Mouse (Mus musculus) E14TG2a.4 (cell line): Measurements from ENCODE around the gene Stra6.
A peak's percentile ranks its signal among the peaks of the same experiment; 100 is the strongest.

Source experiments
- H3K27me3 ChIP-seq: 2 replicates; pipeline ENCODE4 v1.6.1; 2014; ENCODE audit warnings: low read length, control low read depth; ENCODE audit not compliant: insufficient read depth
- H3K36me3 ChIP-seq: 2 replicates; pipeline ENCODE4 v1.6.1; 2014; ENCODE audit warnings: low read length, control low read depth; ENCODE audit not compliant: insufficient read depth
- H3K4me1 ChIP-seq: replicated peaks from 2 replicates; pipeline ENCODE4 v1.6.1; 2014; ENCODE audit warnings: low read depth, low read length, control low read depth
- H3K4me3 ChIP-seq: replicated peaks from 2 replicates; pipeline ENCODE4 v1.5.1; 2014; ENCODE audit warnings: mild to moderate bottlenecking, low read length
- H3K9me3 ChIP-seq: 2 replicates; pipeline ENCODE4 v1.6.1; 2014; ENCODE audit warnings: low read length, control low read depth
- CTCF ChIP-seq: conservative IDR thresholded peaks from 2 replicates; pipeline ENCODE4 v1.5.1; 2014; ENCODE audit warnings: low read length
- NANOG ChIP-seq: IDR thresholded peaks from 2 replicates; pipeline ENCODE4 v1.6.1; 2014; ENCODE audit warnings: borderline replicate concordance, low read length, mixed read lengths
- POU5F1 ChIP-seq: IDR thresholded peaks from 2 replicates; pipeline ENCODE4 v1.6.1; 2014; ENCODE audit warnings: low read length, borderline replicate concordance

The Stra6 gene

DNA sequence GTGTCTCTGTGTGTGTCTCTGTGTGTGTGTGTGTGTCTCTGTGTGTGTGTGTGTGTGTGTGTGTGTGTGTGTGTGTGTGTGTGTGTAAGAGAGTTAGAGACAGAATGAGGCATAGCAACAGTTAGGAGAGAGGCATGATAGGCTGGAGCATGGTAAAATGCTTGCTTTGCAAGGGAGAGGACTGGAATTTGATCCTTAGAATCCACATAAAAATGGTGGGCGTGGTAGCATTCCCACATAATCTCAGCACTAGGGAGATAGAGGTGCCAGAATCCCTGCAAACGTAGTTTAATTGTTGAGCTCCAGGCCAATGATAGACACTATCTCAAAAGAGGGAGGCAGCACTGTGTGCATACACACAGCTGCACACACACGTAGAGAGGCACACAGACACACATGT, 61.5 kb downstream of the Stra6 start:
- Histone ChIP-seq H3K4me1 (peaks cover 44% of the 10 kb centered on the region), H3K4me3 (no peak overlapping the region), H3K27me3 (peaks cover 63% of the 10 kb centered on the region), H3K9me3 (no peaks in the 10 kb centered on the region), H3K36me3 (no peaks in the 10 kb centered on the region)
- TF ChIP-seq CTCF = no peak
- TF ChIP-seq NANOG = no peak
- TF ChIP-seq POU5F1 = no peak

DNA sequence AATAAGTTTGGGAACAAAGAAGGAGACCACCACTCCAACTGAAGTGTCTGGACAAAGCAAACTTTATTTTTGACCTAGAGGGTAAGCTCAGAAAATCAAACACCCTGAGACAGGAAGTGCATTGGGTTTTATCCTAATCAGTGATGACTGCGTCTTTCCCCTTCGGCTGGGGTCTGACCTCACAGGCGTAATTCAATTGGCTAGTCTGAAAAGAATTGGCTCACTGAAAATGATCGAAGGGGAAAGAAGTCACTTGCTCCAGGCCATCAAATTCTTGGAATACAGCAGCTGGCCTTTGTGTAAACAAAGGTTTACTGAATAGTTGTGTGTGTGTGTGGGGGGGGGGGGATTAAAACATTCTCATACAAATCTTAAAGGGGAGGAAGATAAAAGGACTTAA, 62.2 kb downstream of the Stra6 start:
- Histone ChIP-seq H3K9me3 (no peaks in the 10 kb centered on the region), H3K27me3 (peaks cover 64% of the 10 kb centered on the region), H3K4me3 (no peak overlapping the region), H3K4me1 (peaks cover 38% of the 10 kb centered on the region), H3K36me3 (no peaks in the 10 kb centered on the region)
- TF ChIP-seq CTCF = no peak
- no peak for TF ChIP-seq POU5F1
- TF ChIP-seq NANOG = no peak

- H3K4me1 ChIP-seq = peaks cover 44% of the 10 kb centered on the region
- H3K27me3 ChIP-seq = peaks cover 71% of the 10 kb centered on the region
- H3K9me3 ChIP-seq = no peaks in the 10 kb centered on the region
- no peak for TF ChIP-seq CTCF
- TF ChIP-seq POU5F1 = no peak
- TF ChIP-seq NANOG = no peak
- peak overlapping the region; percentile 70 for H3K4me3 ChIP-seq
- no peaks in the 10 kb centered on the region for H3K36me3 ChIP-seq
Observed at GRCm38 (mm10) chr9:58128926-58129413, 65.4 kb downstream of the Stra6 start.

GRCm38 (mm10) chr9:58129508-58129907, 65.9 kb downstream of the Stra6 start:
- Histone ChIP-seq H3K9me3 (no peaks in the 10 kb centered on the region), H3K36me3 (no peaks in the 10 kb centered on the region), H3K4me1 (peaks cover 47% of the 10 kb centered on the region), H3K27me3 (peaks cover 69% of the 10 kb centered on the region), H3K4me3 (peak overlapping the region; percentile 70)
- TF ChIP-seq CTCF (no peak), POU5F1 (no peak), NANOG (no peak)

DNA sequence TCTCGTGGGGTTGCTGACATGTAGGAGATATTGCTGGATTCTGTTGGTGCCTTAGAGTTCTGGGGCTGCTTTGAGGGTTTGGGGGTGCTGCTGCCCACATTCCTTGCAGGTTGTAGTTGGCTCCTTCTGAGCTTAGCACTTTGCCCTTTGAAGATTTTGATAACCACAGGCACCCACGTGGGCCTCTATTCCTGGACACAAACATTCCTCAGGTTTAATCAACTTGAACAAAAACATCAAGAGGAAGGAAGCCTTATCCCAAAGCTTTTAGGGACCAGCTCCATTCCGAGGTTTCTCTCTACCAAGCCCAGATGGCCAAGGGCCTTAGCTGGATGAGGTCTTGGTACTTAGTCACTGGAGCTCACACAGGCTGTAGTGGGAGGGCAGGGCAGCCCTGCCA, 67.3 kb downstream of the Stra6 start:
- no peak for TF ChIP-seq POU5F1
- no peak for TF ChIP-seq CTCF
- TF ChIP-seq NANOG = no peak
- peaks cover 49% of the 10 kb centered on the region for H3K4me1 ChIP-seq
- no peaks in the 10 kb centered on the region for H3K36me3 ChIP-seq

GRCm38 (mm10) chr9:58131735-58132134, 68.1 kb downstream of the Stra6 start:
- Histone ChIP-seq H3K4me3 (no peak overlapping the region), H3K4me1 (peaks cover 57% of the 10 kb centered on the region), H3K36me3 (no peaks in the 10 kb centered on the region), H3K27me3 (peaks cover 85% of the 10 kb centered on the region), H3K9me3 (no peaks in the 10 kb centered on the region)
- TF ChIP-seq NANOG (no peak), POU5F1 (no peak), CTCF (no peak)

More for the DNA sequence above, 67.3 kb downstream of the Stra6 start:
- no peaks in the 10 kb centered on the region for H3K9me3 ChIP-seq
- H3K27me3 ChIP-seq = peaks cover 79% of the 10 kb centered on the region
- no peak overlapping the region for H3K4me3 ChIP-seq

DNA sequence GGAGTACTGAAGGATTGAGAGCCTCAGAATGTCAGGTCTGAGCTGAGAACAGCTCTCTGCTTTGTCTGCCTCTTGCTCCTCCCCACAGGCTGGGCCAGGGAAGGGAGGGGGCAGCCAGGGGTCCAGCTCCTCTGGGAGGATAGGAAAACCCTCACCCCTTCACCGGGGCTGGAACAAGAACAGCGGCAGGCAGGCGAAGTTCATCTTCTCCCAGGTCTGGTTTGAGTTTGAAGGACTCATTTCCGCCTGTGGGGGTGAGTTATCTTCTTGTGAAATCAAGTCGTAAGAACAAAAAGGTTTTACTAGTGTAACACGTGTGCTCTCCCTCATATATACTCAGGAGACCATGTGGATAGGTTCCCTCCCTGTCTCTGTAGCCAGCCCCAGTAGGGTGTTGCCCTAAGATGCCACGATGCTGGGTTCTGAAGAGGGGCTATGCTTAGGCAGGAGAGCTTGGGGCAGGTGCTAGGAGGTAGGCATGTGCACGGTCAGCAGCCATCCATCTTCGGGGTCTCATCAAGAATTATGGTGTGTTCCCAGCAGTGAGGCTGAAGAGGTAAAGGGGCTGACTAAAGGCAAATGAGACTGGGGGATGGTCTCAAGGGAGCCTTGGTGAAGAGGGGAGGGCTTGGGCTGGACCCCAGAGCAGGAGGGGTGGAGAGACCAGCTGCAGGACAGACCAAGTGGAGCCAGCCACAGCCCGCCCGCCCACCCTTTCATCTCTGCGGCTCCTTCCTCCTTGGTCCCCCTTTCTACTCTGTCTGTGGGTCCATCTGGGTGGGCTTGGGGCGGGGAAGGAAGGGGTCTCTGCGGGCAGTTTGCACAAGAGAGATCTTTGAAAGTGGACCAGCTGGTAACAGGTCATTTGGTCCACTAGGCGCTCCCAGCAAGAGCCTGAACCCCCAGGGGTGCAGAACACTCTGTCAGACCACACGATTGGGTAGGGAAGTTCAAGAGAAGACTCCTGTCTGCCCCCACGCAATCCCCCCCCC, 70.6 kb downstream of the Stra6 start:
- TF ChIP-seq POU5F1 (no peak), CTCF (no peak), NANOG (no peak)
- peaks cover 57% of the 10 kb centered on the region for H3K4me1 ChIP-seq

GRCm38 (mm10) chr9:58134906-58135305, 71.3 kb downstream of the Stra6 start:
- Histone ChIP-seq H3K36me3 (no peaks in the 10 kb centered on the region), H3K4me1 (peaks cover 55% of the 10 kb centered on the region), H3K27me3 (peaks cover 92% of the 10 kb centered on the region), H3K4me3 (0 out of 2 replicates have a peak overlapping the region, but pooled peaks have one; percentile 14), H3K9me3 (no peaks in the 10 kb centered on the region)
- no peak for TF ChIP-seq POU5F1
- no peak for TF ChIP-seq NANOG
- TF ChIP-seq CTCF = no peak

More for the DNA sequence above, 70.6 kb downstream of the Stra6 start:
- Histone ChIP-seq H3K27me3 (peaks cover 92% of the 10 kb centered on the region), H3K4me3 (no peak overlapping the region), H3K9me3 (no peaks in the 10 kb centered on the region), H3K36me3 (no peaks in the 10 kb centered on the region)
